Mouse (Mus musculus): Measurements from ENCODE around the gene Gm21258.
"Not testable (repeated sequence)": the region's sequence is repeated elsewhere in the genome, so short reads cannot be mapped to it uniquely, and the experiment has no call there.

Gene Gm21258

GRCm38 (mm10) chrY:52779740-52780139 is at the start of gene Gm21258:
TSS of gene Gm21258 (plus strand) at chrY:52780040.
- DNase-seq (ENCODE audit: low read depth in 2 of 2, low spot score in 2 of 2): not testable (repeated sequence)

Data from CD8-positive naive resting alpha-beta T cell, adult 2 months (primary cell).